Mouse (Mus musculus) kidney, embryonic 14.5 days (tissue): ENCODE measurements around the gene Slc28a1. TPM values are rescaled to one million over a fixed set of nuclear protein-coding genes. Genes with fewer than 3 reads are reported as not detected.
"Not testable (repeated sequence)": the region's sequence is repeated elsewhere in the genome, so short reads cannot be mapped to it uniquely, and the experiment has no call there.

Source experiments
- ATAC-seq: fragments of 200-750 bp; cut with Nextera tagmentation; 2 replicates; pipeline ENCODE4 v1.8.0; 2017; ENCODE audit warnings: moderate number of reproducible peaks, mild to moderate bottlenecking, moderate TSS enrichment, moderate library complexity; ENCODE audit not compliant: low FRiP score, low TSS enrichment
- H3K27ac ChIP-seq: fragments of 300-500 bp; sonication (generic); 2 replicates; pipeline ENCODE4 v1.5.1; 2014; ENCODE audit warnings: low read depth, mild to moderate bottlenecking, low read length, moderate library complexity, mixed read lengths
- H3K27me3 ChIP-seq: fragments of 300-500 bp; sonication (generic); 2 replicates; pipeline ENCODE4 v1.6.1; 2014; ENCODE audit warnings: mild to moderate bottlenecking, low read length; ENCODE audit not compliant: control insufficient read depth, insufficient read depth
- H3K36me3 ChIP-seq: fragments of 300-500 bp; sonication (generic); 2 replicates; pipeline ENCODE4 v1.6.1; 2014; ENCODE audit warnings: low read length, mixed read lengths; ENCODE audit not compliant: control insufficient read depth, insufficient read depth
- H3K4me1 ChIP-seq: fragments of 300-500 bp; sonication (generic); 2 replicates; pipeline ENCODE4 v1.6.1; 2014; ENCODE audit warnings: low read length, mixed read lengths; ENCODE audit not compliant: control insufficient read depth, insufficient read depth
- H3K4me2 ChIP-seq: fragments of 300-500 bp; sonication (generic); replicated peaks from 2 replicates; pipeline ENCODE4 v1.6.1; 2014; ENCODE audit warnings: low read depth, mild to moderate bottlenecking, low read length
- H3K4me3 ChIP-seq: fragments of 300-500 bp; sonication (generic); 2 replicates; pipeline ENCODE4 v1.5.1; 2014; ENCODE audit warnings: mild to moderate bottlenecking, low read length
- H3K9ac ChIP-seq: fragments of 300-500 bp; sonication (generic); 2 replicates; pipeline ENCODE4 v1.6.1; 2014; ENCODE audit warnings: low read depth, mild to moderate bottlenecking, low read length, moderate library complexity
- H3K9me3 ChIP-seq: fragments of 300-500 bp; sonication (generic); 2 replicates; pipeline ENCODE4 v1.6.1; 2016; ENCODE audit warnings: low read length; ENCODE audit not compliant: control insufficient read depth
- WGBS: fragments of 180-500 bp; shearing (Covaris S2); extraction: QIAGEN DNeasy Blood & Tissue Kit; methylation state at CpG from one replicate; pipeline ENCODE4 v1.1.7; 2014; 5-methylcytosine and 5-hydroxymethylcytosine counted together
- polyA plus RNA-seq: library from polyadenylated mRNA; unstranded; fragments of >200 nt; fragmentation: Nextera tagmentation; extraction: Ambion mirVana; gene quantifications from 2 replicates; pipeline ENCODE4 v1.2.1, GENCODE M21; 2014

Gene Slc28a1
- polyA plus RNA-seq, 1 experiment from 2014 or later: 0.41 TPM

DNA sequence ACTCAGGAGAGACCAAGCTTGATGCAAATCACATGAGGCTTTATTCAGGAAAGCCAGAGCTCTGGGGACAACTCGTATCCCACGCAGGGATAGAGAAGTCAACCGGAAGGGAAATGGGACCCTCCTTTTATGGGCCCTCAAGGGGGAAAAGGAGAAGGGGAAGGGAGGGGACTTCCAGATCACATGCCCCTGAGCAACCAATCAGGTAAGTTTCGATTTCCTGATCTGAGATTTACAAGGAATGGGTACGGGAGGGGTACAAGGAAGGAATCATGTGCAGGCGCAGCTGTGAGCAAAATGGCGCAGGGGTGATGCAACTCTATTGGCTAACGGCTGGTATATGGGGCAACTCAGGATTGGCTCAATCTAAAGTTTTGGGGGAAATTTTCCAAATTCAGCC lies 36.6 kb downstream of the Slc28a1 start:
- no peaks in the 10 kb centered on the region for H3K4me1 ChIP-seq
- no peak overlapping the region for H3K9ac ChIP-seq
- 97% methylated on average over 8 of the region's 8 CpGs for WGBS
- no peaks in the 10 kb centered on the region for H3K9me3 ChIP-seq
- H3K4me3 ChIP-seq: no peak overlapping the region
- no peak overlapping the region for H3K27ac ChIP-seq
- H3K27me3 ChIP-seq: no peaks in the 10 kb centered on the region
- no peak for ATAC-seq
- no peaks in the 10 kb centered on the region for H3K36me3 ChIP-seq
- H3K4me2 ChIP-seq: no peak overlapping the region

DNA sequence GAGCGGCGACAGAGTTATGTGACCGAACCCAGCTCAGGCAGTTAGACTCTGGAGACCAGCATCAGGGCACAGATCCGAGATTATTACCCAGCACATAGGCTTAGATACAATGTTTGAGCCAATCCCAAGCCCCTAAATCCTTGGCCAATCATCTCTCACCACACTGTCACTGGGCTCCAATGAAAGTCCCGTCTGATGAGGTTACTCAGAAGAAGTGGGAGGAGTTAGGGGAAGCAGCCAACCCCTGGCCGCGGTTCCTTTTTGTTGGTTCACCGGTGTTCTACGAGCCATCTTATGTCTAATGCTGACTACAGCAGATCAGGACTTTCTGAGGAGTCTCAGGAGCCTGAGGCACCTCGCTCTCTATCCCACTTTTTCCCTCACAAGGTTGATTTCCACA lies 37.7 kb downstream of the Slc28a1 start:
- 97% methylated on average over 10 of the region's 10 CpGs for WGBS
- H3K4me3 ChIP-seq: no peak overlapping the region
- no peaks in the 10 kb centered on the region for H3K36me3 ChIP-seq
- no peak for ATAC-seq
- no peak overlapping the region for H3K9ac ChIP-seq
- H3K4me2 ChIP-seq: no peak overlapping the region
- H3K4me1 ChIP-seq: no peaks in the 10 kb centered on the region
- H3K27ac ChIP-seq: no peak overlapping the region
- H3K9me3 ChIP-seq: no peaks in the 10 kb centered on the region
- H3K27me3 ChIP-seq: no peaks in the 10 kb centered on the region

GRCm38 (mm10) chr7:81152826-81153225 lies 38.2 kb downstream of the Slc28a1 start:
- Histone ChIP-seq H3K27ac (no peak overlapping the region), H3K9me3 (no peaks in the 10 kb centered on the region)
- ATAC-seq: no peak

GRCm38 (mm10) chr7:81153327-81153726 lies 38.7 kb downstream of the Slc28a1 start:
- Histone ChIP-seq H3K4me2 (no peak overlapping the region), H3K9me3 (no peaks in the 10 kb centered on the region), H3K27ac (no peak overlapping the region), H3K27me3 (no peaks in the 10 kb centered on the region), H3K4me1 (no peaks in the 10 kb centered on the region), H3K36me3 (no peaks in the 10 kb centered on the region), H3K4me3 (no peak overlapping the region), H3K9ac (no peak overlapping the region)
- WGBS: 79% methylated on average over 6 of the region's 6 CpGs
- no peak for ATAC-seq

More at GRCm38 (mm10) chr7:81152826-81153225, 38.2 kb downstream of the Slc28a1 start:
- Histone ChIP-seq H3K9ac (no peak overlapping the region), H3K4me1 (no peaks in the 10 kb centered on the region), H3K4me3 (no peak overlapping the region), H3K36me3 (no peaks in the 10 kb centered on the region), H3K4me2 (no peak overlapping the region), H3K27me3 (no peaks in the 10 kb centered on the region)
- 78% methylated on average over 7 of the region's 7 CpGs for WGBS

DNA sequence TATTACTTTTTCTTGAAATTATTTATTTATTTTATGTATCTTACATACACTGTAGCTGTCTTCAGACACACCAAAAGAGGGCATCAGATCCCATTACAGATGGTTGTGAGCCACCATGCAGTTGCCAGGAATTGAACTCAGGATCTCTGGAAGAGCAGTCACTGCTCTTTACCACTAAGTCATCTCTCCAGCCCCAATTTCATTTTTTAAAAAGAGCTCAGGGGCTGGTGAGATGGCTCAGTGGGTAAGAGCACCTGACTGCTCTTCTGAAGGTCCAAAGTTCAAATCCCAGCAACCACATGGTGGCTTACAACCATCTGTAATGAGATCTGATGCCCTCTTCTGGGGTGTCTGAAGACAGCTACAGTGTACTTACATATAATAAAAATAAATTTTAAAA lies 39.6 kb downstream of the Slc28a1 start:
- not testable (repeated sequence) for H3K4me3 ChIP-seq, H3K9ac ChIP-seq, H3K36me3 ChIP-seq, H3K4me2 ChIP-seq, H3K27me3 ChIP-seq, H3K27ac ChIP-seq, H3K9me3 ChIP-seq, ATAC-seq, H3K4me1 ChIP-seq

DNA sequence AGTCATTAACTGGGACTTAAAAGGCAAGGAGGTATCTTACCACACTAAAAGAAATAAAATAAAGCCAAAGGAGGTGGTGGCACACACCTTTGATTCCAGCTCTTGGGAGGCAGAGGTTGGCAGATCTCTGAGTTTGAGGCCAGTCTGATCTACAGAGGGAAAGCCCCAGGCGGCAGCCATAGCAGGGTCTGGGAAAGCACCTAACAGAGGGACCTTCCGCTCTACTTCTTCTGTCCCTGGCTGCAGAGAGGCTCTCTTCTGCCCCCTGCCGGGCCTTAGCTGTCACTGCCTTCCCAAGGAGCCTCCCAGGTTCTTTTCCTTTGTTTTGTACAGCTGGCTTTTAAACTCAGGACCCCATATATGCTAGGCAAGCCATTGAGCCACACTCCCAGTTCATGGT lies 40.4 kb downstream of the Slc28a1 start:
- H3K27me3 ChIP-seq: no peaks in the 10 kb centered on the region
- H3K4me3 ChIP-seq: no peak overlapping the region
- H3K27ac ChIP-seq: no peak overlapping the region
- no peaks in the 10 kb centered on the region for H3K9me3 ChIP-seq
- H3K4me2 ChIP-seq: no peak overlapping the region
- WGBS: 2% methylated on average over 3 of the region's 3 CpGs
- peaks cover 7% of the 10 kb centered on the region; the same call in 1 of the 2 replicates for H3K4me1 ChIP-seq
- no peaks in the 10 kb centered on the region for H3K36me3 ChIP-seq
- no peak overlapping the region for H3K9ac ChIP-seq
- ATAC-seq: peak; percentile 71

DNA sequence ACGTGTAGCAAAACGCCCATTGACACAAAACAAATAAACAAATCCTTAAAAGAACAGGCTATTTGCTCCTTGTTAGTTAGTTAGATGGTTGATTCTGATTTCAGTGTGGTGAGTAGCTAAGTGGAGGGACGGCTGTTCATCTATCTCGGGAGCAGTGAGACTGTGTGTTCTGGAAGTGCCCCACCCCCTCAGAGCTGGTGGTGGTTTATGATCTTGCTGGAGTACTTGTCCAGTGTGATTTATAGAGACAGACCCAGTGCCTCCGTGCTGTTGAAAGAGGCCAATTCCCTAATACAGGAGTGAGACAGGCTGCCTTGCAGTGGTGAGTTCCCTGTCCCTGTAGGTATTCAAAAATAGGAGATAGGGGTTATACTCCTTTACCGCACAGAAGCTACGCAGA lies 44.3 kb downstream of the Slc28a1 start:
- ATAC-seq: no peak
- Histone ChIP-seq H3K4me3 (no peak overlapping the region), H3K27ac (no peak overlapping the region), H3K9ac (no peak overlapping the region), H3K4me2 (no peak overlapping the region), H3K4me1 (peaks cover 7% of the 10 kb centered on the region; the same call in 1 of the 2 replicates), H3K27me3 (no peaks in the 10 kb centered on the region), H3K36me3 (no peaks in the 10 kb centered on the region), H3K9me3 (no peaks in the 10 kb centered on the region)
- WGBS: 38% methylated on average over 7 of the region's 7 CpGs

GRCm38 (mm10) chr7:81161666-81162065 lies 47.1 kb downstream of the Slc28a1 start:
- H3K27ac ChIP-seq: no peak overlapping the region
- no peak overlapping the region for H3K4me2 ChIP-seq
- H3K4me1 ChIP-seq: peaks cover 7% of the 10 kb centered on the region; the same call in 1 of the 2 replicates
- no peak for ATAC-seq
- H3K27me3 ChIP-seq: no peaks in the 10 kb centered on the region
- H3K9ac ChIP-seq: no peak overlapping the region
- no peaks in the 10 kb centered on the region for H3K9me3 ChIP-seq
- no peak overlapping the region for H3K4me3 ChIP-seq
- WGBS: 75% methylated on average over 9 of the region's 9 CpGs
- H3K36me3 ChIP-seq: no peaks in the 10 kb centered on the region

GRCm38 (mm10) chr7:81162345-81162744 lies 47.7 kb downstream of the Slc28a1 start:
- Histone ChIP-seq H3K4me3 (no peak overlapping the region), H3K9me3 (no peaks in the 10 kb centered on the region), H3K4me1 (peaks cover 7% of the 10 kb centered on the region; the same call in 1 of the 2 replicates), H3K4me2 (no peak overlapping the region), H3K36me3 (no peaks in the 10 kb centered on the region), H3K9ac (no peak overlapping the region), H3K27ac (no peak overlapping the region), H3K27me3 (no peaks in the 10 kb centered on the region)
- 0 out of 2 replicates have a peak, but pooled peaks have one; percentile 32 for ATAC-seq
- WGBS: 26% methylated on average over 4 of the region's 4 CpGs
